Mouse (Mus musculus) forelimb bud, embryonic 11.5 days (tissue): ENCODE measurements around the gene Pnma1.

Experiments used
- DNase-seq: peaks from one replicate; pipeline ENCODE4 v3.0.0-alpha.2; 2012; ENCODE audit warnings: low read depth, low spot score

Pnma1 gene

GRCm38 (mm10) chr12:84107012-84107411, 41.3 kb downstream of the Pnma1 start:
- no peak for DNase-seq

- DNase-seq: no peak
These were observed 46.8 kb downstream of the Pnma1 start for GRCm38 (mm10) chr12:84101493-84101845.

DNA sequence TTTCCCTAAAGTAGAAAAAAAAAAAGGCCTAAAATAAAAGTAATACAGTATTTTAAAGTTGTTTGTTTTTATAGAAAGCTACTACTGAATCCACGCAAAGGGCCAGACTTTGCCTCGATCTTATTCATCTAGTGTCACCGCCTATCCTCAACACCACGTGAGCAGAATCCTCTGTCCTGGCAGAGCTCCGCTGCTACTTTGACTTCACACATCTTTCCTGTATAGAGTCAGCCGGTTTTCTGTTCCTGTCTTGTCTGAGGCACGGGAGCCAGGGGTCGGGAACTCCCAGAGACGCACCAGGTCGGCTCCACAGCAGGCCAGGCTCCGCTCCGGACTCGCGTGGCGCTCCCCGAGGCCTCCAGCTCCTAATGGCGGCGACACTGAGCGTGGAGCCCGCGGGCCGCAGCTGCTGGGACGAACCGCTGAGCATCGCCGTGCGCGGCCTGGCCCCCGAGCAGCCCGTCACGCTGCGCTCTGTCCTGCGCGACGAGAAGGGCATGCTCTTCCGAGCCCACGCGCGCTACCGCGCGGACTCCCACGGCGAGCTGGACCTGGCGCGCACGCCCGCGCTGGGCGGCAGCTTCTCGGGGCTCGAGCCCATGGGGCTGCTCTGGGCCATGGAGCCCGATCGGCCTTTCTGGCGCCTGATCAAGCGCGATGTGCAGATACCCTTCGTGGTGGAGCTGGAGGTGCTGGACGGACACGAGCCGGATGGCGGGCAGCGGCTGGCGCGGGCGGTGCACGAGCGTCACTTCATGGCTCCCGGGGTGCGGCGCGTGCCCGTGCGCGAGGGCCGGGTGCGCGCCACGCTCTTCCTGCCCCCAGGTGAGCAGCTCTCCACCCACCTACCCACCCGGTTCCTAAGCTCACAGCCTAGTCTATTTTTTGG, 47.4 kb downstream of the Pnma1 start, which contains the start of gene Acot6:
Acot6 (plus strand) TSS at position 51 of the 889 bp plus-strand sequence.
- DNase-seq: peak; percentile 18

GRCm38 (mm10) chr12:84100071-84100470, 48.2 kb downstream of the Pnma1 start:
- DNase-seq: no peak

DNA sequence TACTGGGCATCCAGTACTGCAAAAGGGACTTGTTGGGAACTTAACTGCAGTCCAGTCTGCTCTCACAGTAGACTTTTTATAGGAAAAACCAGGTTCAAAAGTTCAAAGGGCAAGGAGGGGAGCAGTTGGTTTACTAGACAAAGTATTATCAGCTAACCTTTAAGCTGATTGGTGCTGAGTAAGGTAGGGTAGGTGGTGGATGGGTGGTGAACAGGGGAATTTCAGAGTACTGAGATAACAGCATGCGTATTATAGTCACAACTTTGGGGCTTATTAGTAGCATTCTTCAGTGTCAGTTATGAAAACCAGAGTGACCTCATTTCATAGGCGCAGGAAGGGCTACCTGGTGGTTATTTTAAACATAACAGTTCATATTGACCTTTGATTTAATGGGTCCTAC, 48.7 kb downstream of the Pnma1 start:
- DNase-seq: no peak
